Mouse (Mus musculus) heart, adult 10 weeks (tissue): ENCODE results near the gene Serpinb6c. TPM values are rescaled to one million over a fixed set of nuclear protein-coding genes. Genes with fewer than 3 reads are reported as not detected.

Experiments
- polyA plus RNA-seq: library from polyadenylated mRNA; stranded (reverse); fragments of 350-450 nt; fragmentation: Illumina TruSeq; extraction: RNeasy Lipid Tissue Mini Kit (QIAGEN cat#74804); gene quantifications from one replicate; pipeline ENCODE4 v1.2.3, GENCODE M21; 2014; ENCODE audit warnings: low read depth, low replicate concordance

Gene Serpinb6c
- polyA plus RNA-seq: not detected

DNA sequence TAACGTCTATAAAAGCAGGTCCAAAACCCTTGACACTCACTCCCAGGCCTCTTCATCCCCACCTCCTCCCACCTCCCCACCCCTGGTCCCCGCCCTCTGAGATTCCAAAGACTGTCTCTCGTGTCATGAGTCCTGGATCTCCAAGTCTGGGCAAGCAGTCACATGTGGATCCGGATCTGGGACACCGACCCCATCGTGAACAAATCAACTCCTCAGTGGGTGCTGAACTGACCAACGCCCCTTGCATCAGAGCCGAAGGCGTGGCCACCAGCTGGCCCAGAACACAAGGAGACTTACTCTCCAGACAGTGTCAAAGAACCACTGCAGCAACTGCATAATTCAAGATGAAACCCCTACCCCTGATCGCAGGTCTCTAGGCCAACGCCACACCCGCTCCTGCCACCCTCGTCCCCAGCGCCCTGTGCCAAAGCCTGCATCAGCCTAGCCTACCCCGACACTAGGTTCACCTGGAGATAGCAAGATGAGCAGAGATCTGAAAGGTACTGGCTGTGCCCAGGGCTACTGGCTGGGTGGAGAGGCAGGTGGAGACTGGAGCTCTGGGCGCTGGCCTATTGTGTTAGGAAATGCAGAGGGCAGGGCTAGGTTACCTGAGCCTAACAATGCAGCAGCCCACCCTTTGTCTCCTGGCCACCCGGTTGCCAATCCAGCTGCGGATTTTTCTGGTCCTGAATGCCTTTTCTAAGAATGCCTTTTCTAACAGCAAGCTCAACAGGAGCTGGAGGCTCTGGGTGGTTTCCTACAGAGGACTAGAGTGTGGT is at the start of gene Serpinb6c:
TSS of gene Serpinb6c (minus strand) at position 533 of the 779 bp plus-strand sequence.

GRCm38 (mm10) chr13:33843308-33843707 is 62.2 kb downstream of the Serpinb6c start, which contains the start of gene Serpinb6e:
Serpinb6e (minus strand) TSS chr13:33843408.

Other genes starting within 250 kb of the Serpinb6c start
- not detected for gene Serpinb6d, start 244.3 kb downstream of the Serpinb6c start, polyA plus RNA-seq
- not detected for gene Serpinb6e, start 62.3 kb downstream of the Serpinb6c start, polyA plus RNA-seq
- gene Nqo2, start 59.0 kb upstream of the Serpinb6c start, polyA plus RNA-seq: 47.1 TPM
- gene Ripk1, start 96.7 kb upstream of the Serpinb6c start, polyA plus RNA-seq: 6.6 TPM
- gene Serpinb6a, start 97.1 kb upstream of the Serpinb6c start, polyA plus RNA-seq: 140 TPM
- 40.8 TPM for gene Bphl, start 131.9 kb upstream of the Serpinb6c start, polyA plus RNA-seq
- 46.2 TPM for gene Tubb2a, start 172.3 kb upstream of the Serpinb6c start, polyA plus RNA-seq
- gene Tubb2b, start 224.8 kb upstream of the Serpinb6c start, polyA plus RNA-seq: 3.1 TPM